Mouse (Mus musculus) spleen, adult 12 weeks (tissue): ENCODE results near the gene Cartpt.
"Not testable (repeated sequence)": the region's sequence is repeated elsewhere in the genome, so short reads cannot be mapped to it uniquely, and the experiment has no call there.

Experiments used
- DNase-seq: peaks from one replicate; pipeline ENCODE4 v3.0.0; 2022; ENCODE audit warnings: low spot score

Gene Cartpt

GRCm38 (mm10) chr13:99900965-99901364 is at the start of gene Cartpt:
TSS of gene Cartpt (minus strand) at chr13:99901091.
- DNase-seq = no peak

GRCm38 (mm10) chr13:99947417-99947816 is 46.5 kb upstream of the Cartpt start:
- DNase-seq = no peak

- DNase-seq = no peak
Measured at GRCm38 (mm10) chr13:99943525-99943924, 42.6 kb upstream of the Cartpt start.

- DNase-seq = no peak
Measured at GRCm38 (mm10) chr13:99940601-99941000, 39.7 kb upstream of the Cartpt start.

GRCm38 (mm10) chr13:99939320-99939671 is 38.4 kb upstream of the Cartpt start:
- no peak for DNase-seq

- DNase-seq = no peak
Measured at GRCm38 (mm10) chr13:99938606-99939319, 37.9 kb upstream of the Cartpt start.

- DNase-seq = no peak
Measured at GRCm38 (mm10) chr13:99937741-99938140, 36.9 kb upstream of the Cartpt start.

GRCm38 (mm10) chr13:99932406-99932805 is 31.5 kb upstream of the Cartpt start:
- DNase-seq = no peak

- DNase-seq = no peak
Measured at GRCm38 (mm10) chr13:99931502-99931901, 30.6 kb upstream of the Cartpt start.

- no peak for DNase-seq
Measured at GRCm38 (mm10) chr13:99926249-99926648, 25.4 kb upstream of the Cartpt start.

- no peak for DNase-seq
Measured at GRCm38 (mm10) chr13:99915632-99916031, 14.7 kb upstream of the Cartpt start.

- no peak for DNase-seq
Measured at GRCm38 (mm10) chr13:99900557-99900892, 366 bp downstream of the Cartpt start.

- no peak for DNase-seq
Measured at GRCm38 (mm10) chr13:99899670-99900556, 978 bp downstream of the Cartpt start.

- no peak for DNase-seq
Measured at GRCm38 (mm10) chr13:99898816-99899215, 2.1 kb downstream of the Cartpt start.

GRCm38 (mm10) chr13:99885636-99886035 is 15.3 kb downstream of the Cartpt start:
- DNase-seq = no peak

GRCm38 (mm10) chr13:99881774-99882173 is 19.1 kb downstream of the Cartpt start:
- DNase-seq = not testable (repeated sequence)

- DNase-seq = no peak
Measured at GRCm38 (mm10) chr13:99879696-99880095, 21.2 kb downstream of the Cartpt start.

- no peak for DNase-seq
Measured at GRCm38 (mm10) chr13:99872059-99872458, 28.8 kb downstream of the Cartpt start.

GRCm38 (mm10) chr13:99868438-99868837 is 32.5 kb downstream of the Cartpt start:
- no peak for DNase-seq

GRCm38 (mm10) chr13:99864331-99864730 is 36.6 kb downstream of the Cartpt start:
- no peak for DNase-seq

- DNase-seq = no peak
Measured at GRCm38 (mm10) chr13:99860670-99861069, 40.2 kb downstream of the Cartpt start.

- DNase-seq = peak; percentile 21
Measured at GRCm38 (mm10) chr13:99859082-99859481, 41.8 kb downstream of the Cartpt start.

GRCm38 (mm10) chr13:99857879-99858278 is 43.0 kb downstream of the Cartpt start:
- no peak for DNase-seq
